Mouse (Mus musculus) embryonic facial prominence, embryonic 13.5 days (tissue): ENCODE measurements at regions not wholly inside any gene's neighbourhood (a gene's known extent, or its start where the extent isn't known, plus 50 kb on each side); places are given as distances from the start of the nearest gene placed in this dataset.

ENCODE experiments used
- ATAC-seq: fragments of 200-750 bp; cut with Nextera tagmentation; 2 replicates; pipeline ENCODE4 v1.8.0; 2017; ENCODE audit warnings: low read depth; ENCODE audit not compliant: insufficient number of reproducible peaks, insufficient read depth, low FRiP score, low TSS enrichment
- H3K27ac ChIP-seq: fragments of 300-500 bp; sonication (generic); 2 replicates; pipeline ENCODE4 v1.5.1; 2015; ENCODE audit warnings: moderate library complexity, mild to moderate bottlenecking, inconsistent platforms
- H3K27me3 ChIP-seq: fragments of 300-500 bp; sonication (generic); 2 replicates; pipeline ENCODE4 v1.6.1; 2015; ENCODE audit warnings: mild to moderate bottlenecking, inconsistent platforms
- H3K36me3 ChIP-seq: fragments of 300-500 bp; sonication (generic); 2 replicates; pipeline ENCODE4 v1.6.1; 2015; ENCODE audit warnings: mild to moderate bottlenecking, inconsistent platforms
- H3K4me1 ChIP-seq: fragments of 300-500 bp; sonication (generic); 2 replicates; pipeline ENCODE4 v1.6.1; 2015; ENCODE audit warnings: inconsistent platforms
- H3K4me2 ChIP-seq: fragments of 300-500 bp; sonication (generic); 2 replicates; pipeline ENCODE4 v1.6.1; 2015; ENCODE audit warnings: moderate library complexity, mild to moderate bottlenecking, inconsistent platforms
- H3K4me3 ChIP-seq: fragments of 300-500 bp; sonication (generic); 2 replicates; pipeline ENCODE4 v1.5.1; 2015; ENCODE audit warnings: mild to moderate bottlenecking, inconsistent platforms
- H3K9ac ChIP-seq: fragments of 300-500 bp; sonication (generic); 2 replicates; pipeline ENCODE4 v1.6.1; 2015; ENCODE audit warnings: mild to moderate bottlenecking, inconsistent platforms
- H3K9me3 ChIP-seq: fragments of 300-500 bp; sonication (generic); 2 replicates; pipeline ENCODE4 v1.6.1; 2016; ENCODE audit warnings: inconsistent platforms
- WGBS: fragments of 180-500 bp; shearing (Covaris S2); methylation state at CpG from one replicate; pipeline ENCODE4 v1.1.7; 2015; ENCODE audit warnings: mixed read lengths; 5-methylcytosine and 5-hydroxymethylcytosine counted together

- H3K4me1 ChIP-seq: no peaks in the 10 kb centered on the region
- WGBS: 77% methylated on average over 8 of the region's 8 CpGs
- H3K9ac ChIP-seq: no peak overlapping the region
- H3K4me2 ChIP-seq: no peak overlapping the region
- H3K9me3 ChIP-seq: no peaks in the 10 kb centered on the region
- H3K36me3 ChIP-seq: no peaks in the 10 kb centered on the region
- H3K27ac ChIP-seq: no peak overlapping the region
- ATAC-seq: no peak
- H3K4me3 ChIP-seq: no peak overlapping the region
- H3K27me3 ChIP-seq: no peaks in the 10 kb centered on the region
These were observed 589.8 kb downstream of the Ebf1 start for GRCm38 (mm10) chr11:45206611-45207525.

- ATAC-seq: no peak
- 65% methylated on average over 1 of the region's 1 CpGs for WGBS
- Histone ChIP-seq H3K27ac (no peak overlapping the region), H3K4me2 (no peak overlapping the region), H3K9ac (no peak overlapping the region), H3K36me3 (no peaks in the 10 kb centered on the region), H3K4me3 (no peak overlapping the region), H3K9me3 (no peaks in the 10 kb centered on the region), H3K4me1 (peaks cover 3% of the 10 kb centered on the region), H3K27me3 (no peaks in the 10 kb centered on the region)
These were observed 597.0 kb downstream of the Ebf1 start for GRCm38 (mm10) chr11:45214096-45214495.

GRCm38 (mm10) chr11:45216942-45217474 is 599.9 kb downstream of the Ebf1 start:
- Histone ChIP-seq H3K36me3 (no peaks in the 10 kb centered on the region), H3K27me3 (no peaks in the 10 kb centered on the region), H3K4me3 (no peak overlapping the region), H3K27ac (peak overlapping the region; percentile 51; the same call in 1 of the 2 replicates), H3K9ac (no peak overlapping the region), H3K4me2 (no peak overlapping the region), H3K9me3 (no peaks in the 10 kb centered on the region), H3K4me1 (peaks cover 13% of the 10 kb centered on the region)
- ATAC-seq: peak; percentile 43; the same call in 1 of the 2 replicates
- 47% methylated on average over 3 of the region's 3 CpGs for WGBS

GRCm38 (mm10) chr11:45219239-45219638 is 602.1 kb downstream of the Ebf1 start:
- Histone ChIP-seq H3K27me3 (no peaks in the 10 kb centered on the region), H3K4me3 (no peak overlapping the region), H3K4me1 (peaks cover 16% of the 10 kb centered on the region), H3K36me3 (no peaks in the 10 kb centered on the region), H3K27ac (no peak overlapping the region), H3K9me3 (no peaks in the 10 kb centered on the region), H3K4me2 (no peak overlapping the region), H3K9ac (no peak overlapping the region)
- whole genome bisulfite sequencing: 79% methylated on average over 4 of the region's 4 CpGs
- no peak for ATAC-seq

GRCm38 (mm10) chr11:45222021-45222420 is 604.9 kb downstream of the Ebf1 start:
- H3K4me3 ChIP-seq: no peak overlapping the region
- H3K4me2 ChIP-seq: no peak overlapping the region
- no peaks in the 10 kb centered on the region for H3K36me3 ChIP-seq
- no peak overlapping the region for H3K27ac ChIP-seq
- H3K9me3 ChIP-seq: no peaks in the 10 kb centered on the region
- WGBS: 61% methylated on average over 3 of the region's 3 CpGs
- no peaks in the 10 kb centered on the region for H3K27me3 ChIP-seq
- ATAC-seq: no peak
- peaks cover 13% of the 10 kb centered on the region for H3K4me1 ChIP-seq
- no peak overlapping the region for H3K9ac ChIP-seq

- Histone ChIP-seq H3K4me1 (peaks cover 39% of the 10 kb centered on the region), H3K27me3 (no peaks in the 10 kb centered on the region), H3K27ac (peak overlapping the region; percentile 48), H3K4me3 (no peak overlapping the region), H3K36me3 (no peaks in the 10 kb centered on the region), H3K4me2 (no peak overlapping the region), H3K9me3 (no peaks in the 10 kb centered on the region), H3K9ac (no peak overlapping the region)
- ATAC-seq: no peak
- WGBS: 57% methylated on average over 6 of the region's 6 CpGs
These were observed 616.1 kb upstream of the Clint1 start for GRCm38 (mm10) chr11:45235476-45236412.

GRCm38 (mm10) chr11:45237056-45237455 is 614.8 kb upstream of the Clint1 start:
- 80% methylated on average over 4 of the region's 4 CpGs for WGBS
- H3K4me2 ChIP-seq: no peak overlapping the region
- no peak overlapping the region for H3K4me3 ChIP-seq
- H3K27ac ChIP-seq: no peak overlapping the region
- H3K27me3 ChIP-seq: no peaks in the 10 kb centered on the region
- peaks cover 46% of the 10 kb centered on the region for H3K4me1 ChIP-seq
- no peak for ATAC-seq
- no peaks in the 10 kb centered on the region for H3K9me3 ChIP-seq
- no peak overlapping the region for H3K9ac ChIP-seq
- no peaks in the 10 kb centered on the region for H3K36me3 ChIP-seq

- no peak overlapping the region for H3K27ac ChIP-seq
- H3K36me3 ChIP-seq: no peaks in the 10 kb centered on the region
- ATAC-seq: peak; percentile 64; the same call in 1 of the 2 replicates
- H3K4me1 ChIP-seq: peaks cover 46% of the 10 kb centered on the region
- H3K4me3 ChIP-seq: no peak overlapping the region
- H3K9me3 ChIP-seq: no peaks in the 10 kb centered on the region
- H3K9ac ChIP-seq: no peak overlapping the region
- no peaks in the 10 kb centered on the region for H3K27me3 ChIP-seq
- H3K4me2 ChIP-seq: no peak overlapping the region
- 34% methylated on average over 5 of the region's 5 CpGs for WGBS
These were observed 612.8 kb upstream of the Clint1 start for GRCm38 (mm10) chr11:45239044-45239443.

- ATAC-seq: no peak
- Histone ChIP-seq H3K4me2 (no peak overlapping the region), H3K4me3 (no peak overlapping the region), H3K36me3 (no peaks in the 10 kb centered on the region), H3K9me3 (no peaks in the 10 kb centered on the region), H3K27me3 (no peaks in the 10 kb centered on the region), H3K4me1 (peaks cover 40% of the 10 kb centered on the region), H3K27ac (peak overlapping the region; percentile 60), H3K9ac (no peak overlapping the region)
- WGBS: 20% methylated on average over 3 of the region's 3 CpGs
These were observed 611.4 kb upstream of the Clint1 start for GRCm38 (mm10) chr11:45240419-45240818.

GRCm38 (mm10) chr11:45241671-45242070 is 610.2 kb upstream of the Clint1 start:
- H3K27ac ChIP-seq: no peak overlapping the region
- 75% methylated on average over 10 of the region's 10 CpGs for WGBS
- H3K4me3 ChIP-seq: no peak overlapping the region
- no peaks in the 10 kb centered on the region for H3K27me3 ChIP-seq
- no peak for ATAC-seq
- no peaks in the 10 kb centered on the region for H3K36me3 ChIP-seq
- H3K4me2 ChIP-seq: no peak overlapping the region
- H3K9me3 ChIP-seq: no peaks in the 10 kb centered on the region
- no peak overlapping the region for H3K9ac ChIP-seq
- peaks cover 32% of the 10 kb centered on the region for H3K4me1 ChIP-seq

GRCm38 (mm10) chr11:45244796-45245195 is 607.1 kb upstream of the Clint1 start:
- ATAC-seq: no peak
- H3K4me1 ChIP-seq: peaks cover 16% of the 10 kb centered on the region
- H3K27ac ChIP-seq: no peak overlapping the region
- H3K9ac ChIP-seq: no peak overlapping the region
- no peaks in the 10 kb centered on the region for H3K27me3 ChIP-seq
- WGBS: 85% methylated on average over 2 of the region's 2 CpGs
- H3K9me3 ChIP-seq: no peaks in the 10 kb centered on the region
- no peaks in the 10 kb centered on the region for H3K36me3 ChIP-seq
- H3K4me3 ChIP-seq: no peak overlapping the region
- H3K4me2 ChIP-seq: no peak overlapping the region
